Mouse (Mus musculus) brown adipose tissue, adult 24 weeks (tissue): Measurements from ENCODE around the gene Tmem248. TPM values are rescaled to one million over a fixed set of nuclear protein-coding genes. Genes with fewer than 3 reads are reported as not detected.
A peak's percentile ranks its signal among the peaks of the same experiment; 100 is the strongest.

Experiments
- H3K27ac ChIP-seq: fragments of 200-500 bp; replicated peaks from 2 replicates; pipeline ENCODE4 v1.5.1; 2012; ENCODE audit warnings: low read depth, mild to moderate bottlenecking, low read length
- H3K4me1 ChIP-seq: fragments of 200-500 bp; 2 replicates; pipeline ENCODE4 v1.6.1; 2012; ENCODE audit warnings: low read length, mixed read lengths; ENCODE audit not compliant: control insufficient read depth, insufficient read depth, insufficient read length
- H3K4me3 ChIP-seq: fragments of 200-500 bp; 2 replicates; pipeline ENCODE4 v1.5.1; 2012; ENCODE audit warnings: low read depth, mild to moderate bottlenecking, low read length, moderate library complexity; ENCODE audit not compliant: insufficient read depth
- polyA plus RNA-seq: library from polyadenylated mRNA; stranded (reverse); fragments of >200 nt; gene quantifications from 2 replicates; pipeline ENCODE4 v1.2.4, GENCODE M21; 2012; ENCODE audit not compliant: missing spikeins, insufficient read depth, insufficient read length

Tmem248 gene
- polyA plus RNA-seq, result 19.1 and 22.1 TPM in 2 replicates

- Histone ChIP-seq H3K4me3 (no peak within 1 kb of the TSS), H3K4me1 (no peaks in the 10 kb centered on the region), H3K27ac (no peak within 1 kb of the TSS)
Observed at GRCm38 (mm10) chr5:130216781-130217180, at the start of gene Tmem248. TSS of gene Tmem248 (plus strand) at chr5:130217081.

DNA sequence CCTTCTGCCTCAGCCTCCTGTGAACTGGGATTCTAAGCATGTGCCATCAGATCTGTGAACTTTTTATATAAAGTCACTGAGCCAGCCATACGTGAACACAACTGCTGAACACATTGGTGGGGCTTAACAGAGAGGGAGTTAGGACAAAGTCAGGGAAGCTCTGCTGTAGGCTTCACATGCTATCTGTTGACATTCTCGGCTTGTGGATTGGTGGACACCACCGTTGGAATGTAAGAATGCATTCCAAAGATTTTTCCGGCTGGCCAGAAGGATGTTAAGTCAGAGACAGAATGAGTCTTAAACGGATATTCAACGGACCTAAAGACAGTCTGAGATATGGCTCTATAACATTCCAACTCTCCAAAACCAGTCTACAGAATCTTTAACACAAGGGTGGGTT lies 47.8 kb upstream of the Tmem248 start:
- Histone ChIP-seq H3K4me3 (no peak overlapping the region), H3K4me1 (peaks cover 11% of the 10 kb centered on the region; the same call in 1 of the 2 replicates), H3K27ac (no peak overlapping the region)

DNA sequence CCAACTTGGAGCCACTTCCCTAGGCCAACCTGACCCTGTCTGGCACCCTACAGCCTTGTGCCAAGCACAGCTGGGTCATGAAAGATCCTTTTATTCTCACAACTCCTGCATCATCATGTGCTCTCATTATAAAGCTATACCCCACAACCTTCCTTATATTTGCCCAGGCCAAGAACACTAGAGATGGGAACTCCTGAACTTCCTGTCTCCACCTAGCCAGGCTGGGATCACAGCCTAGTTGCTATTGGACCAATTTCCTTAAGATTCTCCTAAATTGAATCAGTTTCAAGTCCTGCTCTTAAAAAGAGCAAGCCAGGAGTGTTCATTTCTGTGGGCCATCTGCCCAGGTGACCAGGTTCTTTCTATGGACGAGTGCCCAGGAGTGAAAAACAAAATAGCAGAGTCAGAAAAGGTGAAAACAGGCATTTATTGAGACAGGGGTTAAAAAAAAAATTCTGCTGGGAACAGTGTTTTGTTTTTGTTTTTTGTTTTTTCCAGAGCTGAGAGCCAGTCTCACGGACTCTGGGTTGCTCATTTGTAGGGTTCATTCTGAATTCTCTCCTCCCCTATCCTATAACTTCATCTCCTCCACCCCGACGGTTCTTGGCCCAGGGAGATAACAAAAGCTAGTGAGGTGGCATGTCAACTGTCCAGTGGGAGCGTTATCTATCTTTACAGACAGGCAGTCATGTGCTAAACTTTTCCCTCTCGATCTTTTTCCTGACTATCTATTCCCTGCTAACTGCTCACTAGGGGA lies 46.0 kb upstream of the Tmem248 start:
- peak overlapping the region; percentile 95 for H3K27ac ChIP-seq
- peak overlapping the region; percentile 67 for H3K4me3 ChIP-seq
- H3K4me1 ChIP-seq, result peaks cover 13% of the 10 kb centered on the region; the same call in 1 of the 2 replicates

GRCm38 (mm10) chr5:130171423-130171954 lies 45.4 kb upstream of the Tmem248 start, which contains the start of gene Rabgef1:
TSS of gene Rabgef1 (plus strand) at chr5:130171798.
- Histone ChIP-seq H3K4me1 (peaks cover 13% of the 10 kb centered on the region; the same call in 1 of the 2 replicates), H3K27ac (peak within 1 kb of the TSS; percentile 95), H3K4me3 (peak within 1 kb of the TSS; percentile 88)

DNA sequence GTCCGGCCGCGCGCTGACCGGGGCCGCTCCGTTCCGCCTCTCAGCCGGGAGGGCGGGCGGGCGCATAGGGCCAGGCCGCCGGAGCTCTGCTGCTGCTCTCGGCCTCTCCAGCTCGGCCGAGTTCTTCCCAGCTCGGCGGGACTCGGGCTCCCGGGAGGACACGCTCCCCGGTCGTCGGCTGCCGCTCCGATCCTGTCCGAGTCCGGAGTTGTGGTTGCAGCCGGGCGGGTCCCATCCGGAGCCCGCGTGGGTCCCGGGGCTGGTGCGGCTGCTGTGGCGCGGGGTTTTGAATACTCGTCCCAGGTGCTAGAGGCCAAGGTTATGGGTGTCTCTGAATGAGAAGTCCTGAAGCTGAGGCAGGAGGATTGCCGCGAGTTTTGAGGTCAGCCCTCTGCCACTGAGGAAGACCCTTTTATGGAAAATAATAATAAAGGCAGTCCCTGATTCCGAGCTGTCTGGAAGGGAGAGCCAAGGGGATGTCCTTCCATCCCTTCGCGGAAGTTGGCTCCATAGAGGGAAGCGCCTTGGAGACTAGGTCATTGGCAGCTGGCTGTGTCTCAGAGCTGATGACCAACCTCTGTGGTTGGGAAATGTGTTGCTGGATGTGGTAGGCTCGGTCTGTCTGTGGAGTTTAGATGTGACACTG lies 44.8 kb upstream of the Tmem248 start:
- Histone ChIP-seq H3K27ac (peak overlapping the region; percentile 80), H3K4me1 (peaks cover 13% of the 10 kb centered on the region; the same call in 1 of the 2 replicates), H3K4me3 (peak overlapping the region; percentile 88)

DNA sequence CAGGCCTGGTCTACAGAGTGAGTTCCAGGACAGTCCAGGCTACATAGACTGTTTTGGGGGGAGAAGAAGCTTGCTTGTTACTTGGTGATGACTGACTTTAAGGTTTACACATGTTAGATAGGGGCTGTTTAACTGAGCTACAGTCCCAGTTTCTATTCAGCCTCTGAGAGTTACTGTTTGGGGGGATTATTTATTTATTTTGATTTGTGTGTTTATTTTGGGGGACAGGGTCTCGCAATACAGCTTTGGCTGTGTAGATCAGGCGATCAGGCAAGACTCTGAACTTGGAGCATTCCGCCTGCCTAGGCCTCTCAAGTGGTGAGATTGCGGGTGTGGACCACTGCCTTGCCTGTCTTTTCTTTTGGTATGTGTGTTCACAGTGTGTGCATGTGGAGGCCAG lies 43.9 kb upstream of the Tmem248 start:
- Histone ChIP-seq H3K4me3 (peak overlapping the region; percentile 88), H3K27ac (peak overlapping the region; percentile 41), H3K4me1 (peaks cover 13% of the 10 kb centered on the region; the same call in 1 of the 2 replicates)

- Histone ChIP-seq H3K4me1 (peaks cover 8% of the 10 kb centered on the region), H3K27ac (no peak overlapping the region), H3K4me3 (no peak overlapping the region)
Observed at GRCm38 (mm10) chr5:130177871-130178270, 39.0 kb upstream of the Tmem248 start.

DNA sequence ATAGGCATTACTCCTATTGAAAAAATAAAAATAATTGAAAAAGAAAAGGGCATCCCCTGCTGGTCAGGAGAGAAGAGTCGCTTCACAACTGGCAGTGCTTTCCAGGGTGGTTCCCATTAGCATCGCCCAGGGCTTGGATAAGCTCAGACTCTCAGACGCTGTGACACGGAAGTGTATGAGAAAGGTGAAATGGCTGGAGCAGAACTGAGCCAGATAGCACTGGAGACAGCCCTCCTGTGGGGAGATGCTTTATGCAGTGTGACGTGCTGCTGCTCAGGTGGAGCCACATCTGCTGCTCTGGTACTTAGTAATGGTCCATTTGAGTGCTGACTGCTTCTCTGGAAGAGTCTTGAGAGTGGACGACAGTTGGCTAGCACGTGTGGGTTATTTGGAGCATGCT lies 36.5 kb upstream of the Tmem248 start:
- no peak overlapping the region for H3K27ac ChIP-seq
- peaks cover 8% of the 10 kb centered on the region for H3K4me1 ChIP-seq
- H3K4me3 ChIP-seq, result no peak overlapping the region

DNA sequence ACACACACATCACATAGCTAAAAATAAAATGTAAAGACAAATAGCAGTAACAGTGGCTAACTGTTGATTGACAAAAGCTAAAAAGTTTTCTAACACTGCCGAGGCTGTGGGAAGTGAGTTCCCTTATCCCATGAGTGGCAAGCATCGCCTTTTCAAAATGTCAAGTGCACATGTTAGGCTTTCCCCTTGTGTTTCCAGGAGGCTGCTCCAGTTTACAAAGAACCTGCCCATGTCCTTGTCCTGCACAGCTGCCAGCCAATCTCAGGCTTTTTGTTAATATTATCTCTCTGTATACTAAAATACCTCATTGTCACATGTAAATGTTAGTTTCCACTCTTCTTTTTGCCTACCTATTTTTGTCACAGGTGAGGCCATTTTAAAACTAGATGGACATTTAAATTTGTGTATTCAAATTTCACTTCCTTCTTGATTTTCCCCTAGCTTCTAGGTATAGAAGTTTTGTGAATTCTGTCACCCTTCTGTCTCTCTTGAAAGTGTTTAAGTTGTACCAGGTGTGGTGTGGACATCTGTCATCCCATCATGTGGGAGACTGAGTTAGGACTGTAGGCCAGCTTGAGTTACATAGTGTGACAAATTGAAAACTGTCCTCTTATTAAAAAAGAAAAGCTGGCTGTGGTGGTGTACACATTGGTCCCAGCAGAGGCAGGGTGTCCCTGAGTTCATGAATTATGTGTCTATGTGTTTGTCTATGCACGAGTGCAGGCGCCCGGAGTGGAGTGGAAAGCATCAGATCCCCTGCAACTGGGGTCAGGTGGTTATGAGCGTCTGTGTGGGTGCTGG lies 34.9 kb upstream of the Tmem248 start:
- H3K27ac ChIP-seq, result no peak overlapping the region
- H3K4me3 ChIP-seq, result no peak overlapping the region
- H3K4me1 ChIP-seq, result peaks cover 8% of the 10 kb centered on the region

GRCm38 (mm10) chr5:130182541-130182821 lies 34.4 kb upstream of the Tmem248 start:
- Histone ChIP-seq H3K27ac (no peak overlapping the region), H3K4me3 (no peak overlapping the region), H3K4me1 (peaks cover 8% of the 10 kb centered on the region)

DNA sequence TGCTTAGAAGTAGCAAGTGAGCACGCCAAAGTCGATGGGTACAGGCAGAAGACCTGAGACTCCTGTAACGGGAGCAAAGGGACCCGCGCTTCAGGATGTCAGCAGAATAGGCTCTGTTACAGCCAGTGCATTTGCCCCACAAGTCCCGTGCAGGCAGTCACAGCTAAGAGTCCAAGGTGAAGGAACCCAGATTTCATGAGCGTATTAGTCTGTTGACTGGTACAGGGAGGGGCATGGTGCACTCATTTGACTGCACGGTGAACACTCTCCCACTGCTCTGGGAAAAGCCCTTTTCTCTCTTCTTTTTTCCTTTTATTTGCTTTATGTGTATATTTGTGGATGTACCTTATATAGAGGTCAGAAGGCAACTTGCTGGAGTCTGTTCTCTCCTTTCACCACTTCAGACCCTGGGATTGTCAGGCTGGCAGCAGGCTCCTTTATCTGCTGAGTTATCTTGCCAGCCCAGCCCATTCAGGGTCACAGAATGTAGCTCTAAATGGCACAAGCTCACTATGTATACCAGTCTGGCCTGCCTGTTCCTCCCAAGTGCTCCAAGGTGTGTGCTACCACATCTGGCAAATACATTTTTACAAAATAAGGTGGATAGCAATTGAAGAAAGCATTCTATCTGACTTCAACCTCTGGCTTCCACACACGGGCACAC lies 32.6 kb upstream of the Tmem248 start:
- Histone ChIP-seq H3K4me1 (peaks cover 5% of the 10 kb centered on the region), H3K4me3 (no peak overlapping the region), H3K27ac (no peak overlapping the region)

- Histone ChIP-seq H3K4me1 (peaks cover 5% of the 10 kb centered on the region), H3K27ac (no peak overlapping the region), H3K4me3 (no peak overlapping the region)
Observed at GRCm38 (mm10) chr5:130185312-130185711, 31.6 kb upstream of the Tmem248 start.

GRCm38 (mm10) chr5:130187383-130187782 lies 29.5 kb upstream of the Tmem248 start:
- H3K4me3 ChIP-seq, result no peak overlapping the region
- no peak overlapping the region for H3K27ac ChIP-seq

DNA sequence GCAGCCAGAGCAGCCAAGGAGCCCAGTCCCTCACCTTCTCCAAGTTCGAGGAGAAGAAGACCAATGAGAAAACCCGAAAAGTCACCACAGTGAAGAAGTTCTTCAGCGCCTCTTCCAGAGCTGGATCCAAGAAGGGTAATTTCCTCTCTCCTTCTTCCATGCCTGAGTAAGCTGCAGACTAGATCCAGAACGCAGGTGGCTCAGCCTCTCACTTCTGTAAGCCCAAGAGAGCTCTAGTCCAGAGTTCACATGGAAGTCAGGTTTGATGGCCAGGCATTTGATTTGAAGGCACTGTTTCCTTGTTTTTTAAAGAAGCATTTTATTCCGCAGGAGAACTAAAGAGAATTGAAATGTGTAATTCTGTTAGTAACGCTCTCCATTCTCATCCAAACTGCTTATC lies 26.0 kb upstream of the Tmem248 start:
- Histone ChIP-seq H3K4me3 (no peak overlapping the region), H3K4me1 (no peaks in the 10 kb centered on the region), H3K27ac (no peak overlapping the region)

More at GRCm38 (mm10) chr5:130187383-130187782, 29.5 kb upstream of the Tmem248 start:
- peaks cover 5% of the 10 kb centered on the region; the same call in 1 of the 2 replicates for H3K4me1 ChIP-seq
